Mouse (Mus musculus) left cerebral cortex, postnatal 10 days (tissue): ENCODE measurements at regions not wholly inside any gene's neighbourhood (a gene's known extent, or its start where the extent isn't known, plus 50 kb on each side); places are given as distances from the start of the nearest gene placed in this dataset.

ENCODE experiments used
- DNase-seq, 2 experiments: peaks; one replicate each; pipeline ENCODE4 v3.0.0; 2021 to 2022; ENCODE audit warnings: low spot score in 2 of 2, mixed read lengths in 1 of 2; ENCODE audit errors: extremely low spot score in 1 of 2
- intact Hi-C: fragments of 180-260 bp; cut with DNase I; formaldehyde crosslinking; loops from one replicate; pipeline ENCODE4 v1.15.1; 2025

DNA sequence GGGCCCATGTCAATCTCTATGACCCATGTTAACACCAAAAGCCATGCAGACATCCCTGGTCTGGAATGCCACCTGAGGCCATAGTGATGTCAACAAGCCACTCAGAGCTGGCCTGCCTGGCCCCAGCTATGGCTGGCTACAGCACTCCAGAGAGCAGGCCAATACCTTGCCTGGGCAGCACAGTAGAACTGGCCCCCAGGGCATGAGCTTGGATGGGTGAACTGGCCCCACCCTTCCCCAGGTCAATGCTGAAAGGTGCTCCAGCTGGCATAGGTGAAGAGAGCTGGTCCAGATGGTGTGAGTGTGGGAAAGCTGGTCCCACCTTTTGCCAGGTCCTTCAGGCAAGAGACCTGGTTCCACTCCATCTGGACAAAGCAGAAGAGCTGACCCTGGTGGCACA lies 132.2 kb downstream of the Nfkbiz start:
- intact Hi-C loops, result no loop called here
- DNase-seq, result no peak

DNA sequence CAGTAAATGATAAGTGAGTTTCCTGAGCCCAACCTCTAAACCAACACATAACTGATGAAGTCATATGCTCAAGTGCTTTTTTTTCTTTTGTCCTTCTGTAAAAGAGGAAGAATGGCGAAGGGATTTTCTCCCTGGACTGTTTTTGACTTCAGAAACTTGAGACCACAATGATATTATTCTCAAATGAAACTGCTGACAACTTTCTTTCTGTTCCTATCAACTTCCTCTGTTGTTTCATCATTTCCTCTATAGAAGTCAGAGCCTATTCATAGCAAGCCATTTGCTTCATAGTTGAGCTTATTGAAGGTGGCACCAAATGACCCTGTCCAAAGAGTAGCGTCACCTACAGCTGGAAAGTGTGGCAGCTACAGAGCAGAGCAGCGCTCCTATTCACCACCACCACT lies 140.2 kb downstream of the Nfkbiz start:
- no peak for DNase-seq
- intact Hi-C loops, result no loop called here

DNA sequence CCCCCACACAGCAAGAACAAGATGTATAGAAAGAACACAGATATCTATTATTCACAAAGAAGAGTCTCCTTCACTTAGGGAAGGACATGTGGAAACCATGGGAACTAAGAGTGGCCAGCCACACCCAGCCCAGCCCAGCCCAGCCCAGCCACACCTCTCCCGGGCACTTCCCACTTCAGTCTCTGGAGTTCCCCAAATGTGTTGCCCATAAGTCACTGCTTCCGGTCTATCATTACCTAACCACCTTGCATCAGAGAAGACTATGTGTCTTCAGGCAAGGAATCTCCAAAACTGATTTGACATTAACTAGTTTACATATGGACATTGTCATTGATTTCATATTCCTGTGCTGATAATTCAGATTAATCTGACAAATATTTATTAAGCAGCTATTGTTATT lies 147.6 kb downstream of the Nfkbiz start:
- DNase-seq, result no peak
- intact Hi-C loops, result no loop called here

DNA sequence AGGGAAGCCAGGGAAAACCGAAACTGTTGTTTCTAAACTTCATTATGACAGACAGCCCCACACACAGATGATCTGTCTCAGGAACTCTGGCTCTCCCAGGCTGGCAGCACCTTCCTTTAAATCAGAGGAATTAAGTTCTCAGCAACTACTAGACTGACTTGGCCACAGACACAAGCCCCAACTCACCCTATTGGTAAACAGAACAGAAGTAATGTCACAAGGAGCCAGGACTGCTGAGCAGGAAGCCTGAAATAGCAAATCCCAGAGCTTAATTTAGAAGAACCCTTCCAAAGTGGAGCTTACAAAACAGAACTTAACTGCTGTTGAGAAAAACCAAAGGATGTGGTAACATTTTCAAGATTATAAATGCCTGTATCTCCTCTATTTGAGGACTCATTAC lies 174.8 kb downstream of the Nfkbiz start:
- DNase-seq, result no peak
- intact Hi-C loops, result no loop called here

DNA sequence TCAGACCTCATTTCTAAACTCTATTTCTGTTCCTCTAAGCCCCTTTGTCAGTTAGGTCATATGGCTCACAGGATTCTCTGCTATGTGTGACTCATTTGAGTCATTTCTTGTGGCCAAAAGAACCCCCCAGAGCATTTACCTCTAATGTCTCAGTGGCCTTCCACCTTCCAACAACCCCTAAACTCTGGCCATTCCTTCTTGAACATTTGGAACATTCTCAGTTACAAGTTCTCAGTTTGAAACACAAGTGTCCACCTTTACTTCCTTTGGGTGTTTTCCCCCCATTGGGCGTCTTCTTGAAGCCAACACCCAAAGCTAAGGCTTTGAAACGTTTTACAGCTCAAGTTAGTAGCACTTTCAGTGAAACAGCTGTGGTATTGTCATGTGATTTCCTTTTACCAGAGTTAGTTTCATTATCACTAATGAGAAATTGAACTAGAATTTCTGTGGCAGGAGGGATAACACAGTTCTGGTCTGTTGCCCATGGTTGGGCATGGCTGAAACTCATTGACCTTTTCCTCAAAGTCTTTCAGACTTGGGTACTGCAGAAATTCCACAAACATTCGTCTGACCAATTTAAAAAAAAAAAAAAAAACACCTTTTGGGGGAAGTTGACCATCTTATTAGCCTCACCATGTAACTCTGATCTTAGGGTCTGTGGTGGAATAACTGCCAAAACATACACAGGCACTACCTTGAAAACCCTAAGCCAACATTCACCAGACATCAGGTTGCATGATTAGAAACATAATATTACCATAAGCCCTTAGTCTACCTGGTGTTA lies 201.8 kb downstream of the Nfkbiz start:
- DNase-seq, result no peak
- intact Hi-C loops, result no loop called here

DNA sequence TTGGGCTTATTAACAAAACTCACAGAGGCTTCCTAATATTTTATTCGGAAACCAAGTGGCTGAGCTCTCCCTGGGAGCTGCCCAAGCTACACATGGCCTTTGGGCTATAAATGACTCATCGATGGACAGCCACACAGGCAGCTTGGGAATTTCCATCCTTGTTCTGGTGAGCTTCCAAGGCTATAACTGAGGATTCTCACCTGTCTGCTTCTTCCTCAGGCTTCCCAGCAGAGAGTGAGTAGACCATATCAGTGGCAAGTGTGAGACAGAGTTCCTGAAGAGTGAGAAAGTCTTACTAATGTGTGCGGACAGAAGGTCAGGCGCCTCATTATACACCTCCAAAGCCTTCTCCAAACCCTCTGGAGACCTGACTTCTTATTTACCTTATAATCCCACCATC lies 202.5 kb downstream of the Nfkbiz start:
- no peak for DNase-seq
- intact Hi-C loops, result no loop called here

DNA sequence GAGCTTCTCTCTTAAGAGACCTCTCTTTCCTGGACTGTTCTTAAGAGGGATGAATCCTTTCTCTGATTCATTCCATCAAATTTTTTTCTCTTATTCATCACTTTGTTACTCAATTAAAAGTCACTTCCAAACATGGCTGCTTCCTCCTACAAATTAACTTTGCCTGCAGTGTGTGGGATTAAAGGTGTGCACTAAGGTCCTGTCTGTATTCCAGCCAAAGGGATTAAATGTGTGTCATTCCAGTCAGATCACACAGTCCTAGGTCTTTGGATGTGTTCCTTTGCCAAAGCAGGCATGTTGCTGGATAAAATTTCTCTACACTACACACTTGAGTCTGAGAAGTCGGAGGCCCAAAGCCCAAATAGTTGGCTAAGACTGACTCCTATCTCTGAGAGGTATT lies 204.0 kb downstream of the Nfkbiz start:
- intact Hi-C loops, result no loop called here
- no peak for DNase-seq

DNA sequence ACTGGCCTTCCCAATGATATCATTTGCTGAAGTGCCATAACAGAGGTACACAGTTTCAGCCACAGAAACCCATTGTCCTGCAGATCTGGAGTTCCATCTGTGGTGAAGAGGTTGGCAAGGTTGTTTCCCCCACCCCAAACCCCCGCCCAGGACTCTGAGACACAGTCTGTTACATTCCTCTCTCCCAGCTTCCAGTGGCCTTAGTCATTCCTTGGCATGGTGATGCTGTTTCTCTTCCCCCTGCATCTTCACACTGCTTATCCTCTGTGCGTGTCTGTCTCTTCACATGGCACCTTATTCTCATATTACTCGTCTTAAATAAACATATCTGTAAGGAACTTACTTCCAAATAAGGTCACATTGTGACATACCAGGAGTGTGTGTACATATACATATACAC lies 206.5 kb downstream of the Nfkbiz start:
- DNase-seq, result no peak
- intact Hi-C loops, result no loop called here

DNA sequence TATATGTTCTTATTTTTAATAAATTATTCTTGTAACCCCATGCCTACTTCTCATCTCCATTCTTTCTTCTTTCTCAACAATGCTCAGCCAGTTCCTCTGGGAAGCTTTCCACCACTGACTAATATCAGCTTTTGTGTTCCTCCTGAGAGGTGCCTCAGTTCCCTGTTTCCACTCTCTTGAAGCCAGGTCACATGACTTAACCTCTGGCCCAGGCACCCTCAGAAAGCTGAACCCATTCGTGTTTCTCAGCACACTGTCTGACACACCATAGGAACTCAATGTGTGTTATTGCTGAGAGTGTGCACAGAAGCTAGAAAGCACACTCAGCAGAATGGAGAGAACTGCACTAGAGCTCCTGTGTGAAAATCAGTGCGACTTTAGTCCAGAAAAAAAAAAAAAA lies 207.1 kb downstream of the Nfkbiz start:
- intact Hi-C loops, result no loop called here
- no peak for DNase-seq

DNA sequence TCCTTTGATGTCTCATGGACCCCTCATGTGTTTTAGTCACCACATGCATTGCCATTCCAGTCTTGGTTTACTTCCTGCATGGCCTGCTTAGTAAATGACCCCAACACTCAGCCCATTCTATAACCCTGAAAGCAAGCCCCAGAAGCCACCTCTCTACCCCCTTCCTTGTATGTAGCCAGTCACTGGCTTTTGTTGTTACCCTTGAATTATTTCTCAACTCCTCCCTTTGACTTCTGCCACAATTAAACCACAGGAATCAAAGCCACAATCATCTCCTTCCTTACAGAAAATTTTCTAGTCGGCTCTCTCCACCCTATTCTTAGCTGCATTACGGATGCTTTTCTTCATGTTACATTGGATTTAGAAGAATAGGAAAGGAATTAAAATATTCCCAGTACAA lies 207.7 kb downstream of the Nfkbiz start:
- intact Hi-C loops, result no loop called here
- DNase-seq, result no peak

DNA sequence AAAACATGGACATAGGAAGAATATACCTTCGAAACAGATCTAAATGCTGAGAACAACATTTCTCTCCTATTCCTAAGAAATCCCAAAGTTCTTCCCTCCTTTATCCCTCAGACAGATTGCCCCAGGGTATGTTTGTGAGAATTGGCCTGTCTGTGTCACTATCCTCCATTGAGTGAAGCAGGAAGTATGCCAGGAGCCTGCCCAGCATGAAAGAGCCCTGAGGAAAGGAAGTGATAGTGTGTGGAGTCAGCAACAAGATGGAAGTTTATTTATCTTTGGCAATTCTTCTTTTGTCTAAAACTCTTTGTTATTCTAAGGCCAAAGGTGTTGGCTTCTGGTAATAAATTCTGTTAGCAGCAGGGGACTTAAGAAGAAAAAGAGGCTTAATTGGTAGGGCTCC lies 211.2 kb downstream of the Nfkbiz start:
- no peak for DNase-seq
- intact Hi-C loops, result no loop called here

DNA sequence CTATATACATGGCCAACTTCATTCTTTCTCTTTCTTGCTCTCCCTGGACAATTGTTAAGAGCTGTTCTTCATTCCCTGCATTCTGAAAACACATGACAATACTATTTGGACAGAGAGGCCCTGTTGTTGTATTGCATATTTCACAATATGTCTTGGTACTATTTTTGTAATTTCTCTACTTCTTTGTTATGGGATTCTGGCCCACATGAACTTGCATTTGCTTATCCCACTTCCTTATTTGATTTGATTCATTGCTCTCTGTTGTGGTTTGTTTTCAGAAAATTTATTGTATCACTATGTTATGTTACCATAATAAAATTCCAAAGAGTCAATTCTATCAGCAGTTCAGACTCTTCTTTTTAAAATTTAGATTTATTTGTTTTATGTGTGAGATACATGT lies 215.3 kb downstream of the Nfkbiz start:
- intact Hi-C loops, result no loop called here
- no peak for DNase-seq

DNA sequence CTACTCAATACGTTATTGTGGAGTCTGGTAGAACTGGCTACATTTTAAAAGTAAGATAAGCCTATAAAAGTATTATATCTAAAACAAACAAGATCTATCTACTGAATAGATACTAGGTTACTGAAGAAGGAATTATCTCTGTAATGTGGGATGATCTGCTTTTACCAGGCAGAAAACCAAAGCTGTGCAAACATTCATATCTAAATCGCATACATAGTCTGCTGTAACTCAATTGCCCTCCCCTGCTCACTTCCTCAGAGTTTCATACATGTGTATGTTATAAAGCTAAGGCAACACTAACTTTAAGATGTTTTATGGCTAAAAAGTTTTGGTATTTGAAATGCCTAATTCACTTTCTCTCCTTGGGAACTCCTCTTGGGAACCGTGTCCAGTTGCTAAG lies 219.0 kb downstream of the Nfkbiz start:
- no peak for DNase-seq
- intact Hi-C loops, result no loop called here

DNA sequence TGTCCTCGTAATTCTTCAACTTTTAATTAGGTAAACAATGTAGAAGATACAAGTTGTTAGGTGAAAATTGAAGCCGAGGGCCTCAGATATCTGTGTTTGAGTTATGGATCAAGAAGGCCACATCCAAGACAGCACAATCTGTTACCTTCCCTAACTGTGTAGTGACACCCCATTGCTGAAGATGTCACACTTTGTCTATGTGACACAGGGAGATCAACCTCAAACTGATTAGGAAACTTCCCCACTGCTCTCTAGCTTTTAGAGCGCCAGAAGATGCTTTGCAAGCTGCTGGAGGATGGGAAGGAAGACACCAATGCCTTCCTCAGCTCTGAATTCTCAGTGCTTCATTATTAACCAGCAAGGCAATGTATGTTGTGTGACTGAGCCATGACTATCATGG lies 220.7 kb downstream of the Nfkbiz start:
- DNase-seq, result no peak
- intact Hi-C loops, result no loop called here

DNA sequence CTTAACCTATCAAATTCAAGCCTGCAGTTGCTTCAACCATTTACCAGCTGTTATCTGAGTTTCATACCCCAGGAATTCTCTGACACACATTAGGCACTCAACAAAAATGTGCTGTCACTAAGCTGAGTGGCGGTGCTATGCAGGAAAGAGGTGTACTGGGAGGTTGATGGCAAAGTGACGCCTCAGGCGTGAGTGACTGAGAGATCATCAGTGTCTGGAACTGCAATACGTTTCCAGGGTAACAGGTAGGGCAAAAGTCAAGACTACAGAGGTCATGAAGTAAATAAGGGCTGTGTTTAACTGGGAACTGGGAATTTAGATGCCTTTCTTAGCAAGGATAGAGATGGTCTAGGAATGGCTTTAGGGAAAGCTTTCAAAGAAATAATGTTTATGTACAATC lies 221.2 kb downstream of the Nfkbiz start:
- no peak for DNase-seq
- intact Hi-C loops, result no loop called here

DNA sequence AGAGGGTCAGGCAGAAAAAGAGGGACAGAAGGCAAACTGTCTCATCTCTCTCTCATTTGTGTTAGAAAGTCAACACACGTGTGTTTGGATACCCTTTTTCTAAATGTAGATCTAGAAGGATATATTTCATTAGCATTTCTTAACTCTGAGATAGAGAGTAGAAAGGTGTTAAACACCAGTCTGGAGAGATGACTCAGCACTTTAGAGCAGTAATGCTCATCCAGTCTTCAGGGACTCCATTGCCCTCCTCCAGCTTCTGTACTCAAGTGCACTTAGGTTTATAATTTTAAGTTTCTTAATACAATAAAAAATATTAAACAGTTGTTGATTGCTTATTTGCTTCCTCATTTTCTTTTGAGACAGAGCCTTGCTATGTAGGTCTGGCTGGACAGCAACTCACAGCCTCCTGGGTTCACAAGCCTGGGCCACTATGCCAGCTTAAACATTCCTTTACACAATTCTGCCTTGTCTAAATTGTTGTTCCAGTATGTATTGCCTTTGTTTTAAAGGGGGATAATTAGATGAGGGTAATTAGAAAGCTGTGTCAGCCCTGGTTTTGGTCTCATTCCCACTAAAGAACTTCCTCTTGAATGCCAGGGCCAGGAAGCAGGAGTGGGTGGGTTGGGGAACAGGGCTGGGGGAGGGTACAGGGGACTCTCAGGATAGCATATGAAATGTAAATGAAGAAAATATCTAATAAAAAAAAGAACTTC lies 222.1 kb downstream of the Nfkbiz start:
- DNase-seq, result no peak
- intact Hi-C loops, result no loop called here

DNA sequence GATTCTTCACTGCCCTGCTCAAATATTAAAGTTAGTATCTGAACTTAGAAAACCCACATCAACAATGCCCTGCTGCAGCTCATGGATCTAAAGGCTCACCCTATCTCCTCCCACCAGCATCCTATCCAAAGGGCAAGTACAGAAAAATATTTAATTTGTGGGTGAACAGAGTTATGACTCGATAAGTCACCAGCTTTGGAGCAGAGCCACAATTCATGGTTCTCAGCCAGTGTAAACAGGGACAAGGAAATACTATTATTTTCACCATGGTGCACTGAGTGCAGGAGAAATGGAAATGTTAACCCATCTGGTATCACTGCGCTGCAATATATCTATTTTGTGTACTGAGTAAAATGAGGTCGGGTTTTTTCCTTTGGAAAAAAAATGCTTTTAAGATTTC lies 225.8 kb downstream of the Nfkbiz start:
- intact Hi-C loops, result no loop called here
- DNase-seq, result no peak

DNA sequence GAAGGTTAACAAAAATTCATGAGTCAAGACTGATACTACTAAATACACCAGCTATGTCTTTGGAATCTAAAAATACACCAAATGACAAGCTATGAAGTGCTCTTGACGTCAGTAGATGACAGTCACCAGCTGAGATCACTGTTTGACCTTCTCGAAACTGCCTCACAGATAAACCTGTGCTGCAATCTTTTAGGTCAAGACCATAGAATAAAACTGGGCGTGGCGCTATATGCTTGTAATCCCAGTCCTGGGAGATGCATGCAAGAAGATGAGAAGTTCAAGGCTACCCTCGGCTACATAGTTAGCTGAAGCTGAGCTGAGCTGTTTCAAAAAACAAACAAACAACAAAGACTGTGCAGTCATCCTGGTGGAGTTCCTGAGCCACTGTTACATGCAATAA lies 226.7 kb downstream of the Nfkbiz start:
- intact Hi-C loops, result no loop called here
- DNase-seq, result no peak

DNA sequence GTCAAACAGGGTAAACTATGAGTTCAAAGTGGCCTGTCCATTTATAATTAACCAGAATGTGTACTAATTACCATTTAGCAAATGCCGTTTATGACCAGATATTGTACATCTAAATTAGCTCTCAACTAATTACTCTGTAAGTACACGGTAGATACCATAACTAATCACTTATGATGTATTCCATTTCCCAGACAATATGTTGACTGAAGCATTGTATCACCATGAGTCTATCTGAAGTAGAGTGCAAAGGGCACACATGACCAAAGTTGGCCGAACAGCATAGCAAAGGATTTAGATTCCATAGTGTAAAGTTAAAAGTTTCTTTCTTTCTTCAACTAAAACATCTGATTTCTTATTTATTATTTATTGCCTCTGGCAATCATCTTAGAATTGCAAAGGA lies 227.5 kb downstream of the Nfkbiz start:
- no peak for DNase-seq
- intact Hi-C loops, result no loop called here

DNA sequence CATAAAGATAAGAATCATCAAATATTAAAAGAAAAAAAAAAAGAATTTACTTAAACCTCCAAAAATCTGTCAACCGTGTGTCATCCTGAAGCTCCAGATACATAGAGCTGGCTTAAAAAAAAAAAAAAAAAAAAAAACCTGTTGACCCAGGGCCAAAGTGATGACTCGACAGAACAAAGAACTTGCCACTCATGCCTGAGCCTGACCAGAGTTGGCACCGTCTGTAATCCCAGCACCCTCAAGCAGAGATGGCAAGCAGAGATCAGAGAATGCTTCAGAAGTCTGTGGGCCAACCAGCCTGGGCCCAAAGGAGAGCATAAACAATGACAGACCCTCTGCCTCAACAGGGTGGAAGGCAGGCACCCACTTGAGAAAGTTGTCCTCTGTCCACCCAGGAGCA lies 230.3 kb downstream of the Nfkbiz start:
- DNase-seq, result no peak
- intact Hi-C loops, result no loop called here
